8 mouse cellular contexts compared by ENCODE assay signal in the genomic region with DNA sequence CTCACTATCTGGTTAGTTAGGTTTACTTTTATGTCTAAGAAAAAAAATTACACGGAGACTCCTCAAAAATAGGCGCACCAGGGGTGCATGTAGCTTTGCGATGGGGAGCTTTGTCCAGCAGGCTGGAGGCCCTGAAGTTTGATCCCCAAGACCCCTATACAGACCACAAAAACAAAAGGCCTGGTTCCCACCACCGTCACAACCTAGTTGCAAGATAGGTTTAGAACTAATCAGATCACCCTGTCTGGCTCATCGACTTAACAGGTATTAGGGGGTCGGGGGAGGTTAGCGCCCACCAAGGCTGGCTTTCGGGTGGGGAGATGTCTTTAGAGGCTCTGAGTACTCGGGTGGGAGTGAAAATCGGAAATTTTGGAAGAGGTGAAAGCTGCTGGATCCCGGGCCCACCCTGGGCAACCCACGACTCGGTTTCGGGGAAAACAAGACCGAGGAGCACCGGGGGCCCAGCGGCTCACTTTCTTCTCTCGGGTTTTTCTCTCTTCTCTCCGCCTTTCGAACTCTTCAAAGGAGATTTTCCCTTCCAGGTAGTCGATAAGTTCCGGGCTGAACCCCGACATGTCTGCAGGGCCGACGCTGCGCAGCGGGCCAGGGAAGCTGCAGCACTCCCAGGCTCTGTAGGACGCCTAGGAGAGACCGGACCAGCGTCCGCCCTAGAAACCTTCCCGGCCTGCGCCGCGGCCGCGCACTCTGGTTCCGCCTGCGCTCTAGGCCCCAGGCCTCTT. TPM values are rescaled to one million over a fixed set of nuclear protein-coding genes. Genes with fewer than 3 reads are reported as not detected.
A peak's percentile ranks its signal among the peaks of the same experiment; 100 is the strongest.
DNase-seq lines count a peak whose midpoint lies in the region; ATAC-seq lines count a peak whose summit lies in the region.

A gene (minus strand): TSS at position 632 of the 740 bp plus-strand sequence.

- H3K9me3 ChIP-seq in forebrain, embryonic 10.5 days, result no peaks in the 10 kb centered on the region
- no peaks in the 10 kb centered on the region for H3K9me3 ChIP-seq in heart, embryonic 16.5 days (replicated peaks; ENCODE audit: control insufficient read depth, low read length)
- H3K9me3 ChIP-seq in liver, embryonic 15.5 days (replicated peaks), result no peaks in the 10 kb centered on the region
- no peaks in the 10 kb centered on the region for H3K9me3 ChIP-seq in neural tube, embryonic 12.5 days

- peak within 1 kb of the TSS; percentile 91 for H3K9ac ChIP-seq in heart, embryonic 16.5 days (ENCODE audit: low read length)
- H3K9ac ChIP-seq in liver, embryonic 15.5 days, result peak within 1 kb of the TSS; percentile 71
- H3K9ac ChIP-seq in neural tube, embryonic 12.5 days, result peak within 1 kb of the TSS; percentile 78

- H3K4me2 ChIP-seq in heart, embryonic 16.5 days (ENCODE audit: low read depth, low read length), result peak within 1 kb of the TSS; percentile 79
- peak within 1 kb of the TSS; percentile 73 for H3K4me2 ChIP-seq in liver, embryonic 15.5 days
- H3K4me2 ChIP-seq in neural tube, embryonic 12.5 days (replicated peaks), result peak within 1 kb of the TSS; percentile 82

- H3K27ac ChIP-seq in forebrain, embryonic 10.5 days, result peak within 1 kb of the TSS; percentile 90
- no peak within 1 kb of the TSS for H3K27ac ChIP-seq in heart, embryonic 16.5 days (ENCODE audit: low read length)
- no peak within 1 kb of the TSS for H3K27ac ChIP-seq in liver, embryonic 15.5 days (replicated peaks)
- H3K27ac ChIP-seq in neural tube, embryonic 12.5 days, result no peak within 1 kb of the TSS

- peak within 1 kb of the TSS; percentile 82 for H3K4me3 ChIP-seq in forebrain, embryonic 10.5 days
- peak within 1 kb of the TSS; percentile 88 for H3K4me3 ChIP-seq in heart, embryonic 16.5 days (ENCODE audit: low read length)
- peak within 1 kb of the TSS; percentile 76 for H3K4me3 ChIP-seq in liver, embryonic 15.5 days (replicated peaks)
- peak within 1 kb of the TSS; percentile 75 for H3K4me3 ChIP-seq in neural tube, embryonic 12.5 days

- WGBS in forebrain, embryonic 10.5 days, result 4% methylated on average over 39 of the region's 39 CpGs
- WGBS in heart, embryonic 16.5 days, result 3% methylated on average over 39 of the region's 39 CpGs
- 1% methylated on average over 39 of the region's 39 CpGs for WGBS in liver, embryonic 15.5 days (ENCODE audit: insufficient replicate concordance)
- WGBS in neural tube, embryonic 12.5 days, result 3% methylated on average over 39 of the region's 39 CpGs

- no peaks in the 10 kb centered on the region for H3K27me3 ChIP-seq in forebrain, embryonic 10.5 days (ENCODE audit: poor library complexity, severe bottlenecking)
- H3K27me3 ChIP-seq in heart, embryonic 16.5 days (ENCODE audit: control insufficient read depth, insufficient read depth, low read length), result peaks cover 3% of the 10 kb centered on the region; the same call in 1 of the 2 replicates
- no peaks in the 10 kb centered on the region for H3K27me3 ChIP-seq in liver, embryonic 15.5 days
- no peaks in the 10 kb centered on the region for H3K27me3 ChIP-seq in neural tube, embryonic 12.5 days (replicated peaks)

- H3K4me1 ChIP-seq in forebrain, embryonic 10.5 days, result peaks cover 20% of the 10 kb centered on the region
- peaks cover 5% of the 10 kb centered on the region for H3K4me1 ChIP-seq in heart, embryonic 16.5 days (ENCODE audit: control insufficient read depth, insufficient read depth, low read length)
- no peaks in the 10 kb centered on the region for H3K4me1 ChIP-seq in liver, embryonic 15.5 days (replicated peaks)
- H3K4me1 ChIP-seq in neural tube, embryonic 12.5 days, result peaks cover 6% of the 10 kb centered on the region

- peak; percentile 96 for ATAC-seq in CD4-positive, CD25-positive, alpha-beta regulatory T cell, adult 4 months
- ATAC-seq in heart, embryonic 16.5 days (replicated peaks; ENCODE audit: extremely low read depth, insufficient read depth, low FRiP score), result peak; percentile 93
- peak; percentile 91 for ATAC-seq in liver, embryonic 15.5 days (ENCODE audit: insufficient read depth)
- peak; percentile 99 for ATAC-seq in neural tube, embryonic 12.5 days (ENCODE audit: low FRiP score, low read depth)

- peak; percentile 56 for DNase-seq in c-Kit-negative CD71-positive TER-119-positive erythroid progenitor cells, embryonic 14.5 days (ENCODE audit: low read depth, low spot score)
- DNase-seq in forebrain, embryonic 10.5 days (ENCODE audit: extremely low spot score, low spot score), result peak; percentile 78
- peak; percentile 75 to 87 for DNase-seq in kidney, postnatal 36 days
- DNase-seq in telencephalon, adult 2 months (ENCODE audit: low read depth, low spot score), result peak; percentile 67

- H3K36me3 ChIP-seq in forebrain, embryonic 10.5 days (replicated peaks), result peaks cover 16% of the 10 kb centered on the region
- peaks cover 4% of the 10 kb centered on the region for H3K36me3 ChIP-seq in heart, embryonic 16.5 days (ENCODE audit: control insufficient read depth, insufficient read depth)
- H3K36me3 ChIP-seq in liver, embryonic 15.5 days (replicated peaks), result peaks cover 2% of the 10 kb centered on the region; the same call in 1 of the 2 replicates
- peaks cover 8% of the 10 kb centered on the region; the same call in 1 of the 2 replicates for H3K36me3 ChIP-seq in neural tube, embryonic 12.5 days

RNA-seq across cellular contexts. Expression of the gene that starts here (rescaled TPM):
- 10 to 100 TPM; 21.5 to 24.9 TPM for polyA plus RNA-seq in CD4-positive, CD25-positive, alpha-beta regulatory T cell, adult 4 months (2017; shearing (Covaris generic))
- polyA plus RNA-seq in forebrain, embryonic 10.5 days (2016; fragmentation: Nextera tagmentation; extraction: Ambion mirVana), result 31.9 and 33.0 TPM in 2 replicates
- 14.8 and 15.3 TPM in 2 replicates for polyA plus RNA-seq in heart, embryonic 16.5 days (2015; fragmentation: Nextera tagmentation; extraction: Ambion mirVana)
- polyA plus RNA-seq in liver, embryonic 15.5 days (2015; fragmentation: Nextera tagmentation; extraction: Ambion mirVana), result 6.2 and 6.5 TPM in 2 replicates
- polyA plus RNA-seq in neural tube, embryonic 12.5 days (2016; fragmentation: Nextera tagmentation; extraction: Ambion mirVana), result 24.8 and 27.7 TPM in 2 replicates
